Mouse (Mus musculus) lung, embryonic 16.5 days (tissue): ENCODE measurements around the gene Lgr4. TPM values are rescaled to one million over a fixed set of nuclear protein-coding genes. Genes with fewer than 3 reads are reported as not detected.

Experiments
- ATAC-seq: fragments of 200-750 bp; cut with Nextera tagmentation; 2 replicates; pipeline ENCODE4 v1.8.0; 2017; ENCODE audit warnings: low read depth, mild to moderate bottlenecking, moderate library complexity
- H3K27ac ChIP-seq: fragments of 300-500 bp; sonication (generic); 2 replicates; pipeline ENCODE4 v1.5.1; 2014; ENCODE audit warnings: mild to moderate bottlenecking, control low read depth, low read length
- H3K27me3 ChIP-seq: fragments of 300-500 bp; sonication (generic); 2 replicates; pipeline ENCODE4 v1.6.1; 2014; ENCODE audit warnings: low read depth, low read length, mixed read lengths; ENCODE audit not compliant: control insufficient read depth, insufficient read depth
- H3K36me3 ChIP-seq: fragments of 300-500 bp; sonication (generic); 2 replicates; pipeline ENCODE4 v1.6.1; 2014; ENCODE audit warnings: low read length; ENCODE audit not compliant: control insufficient read depth, insufficient read depth
- H3K4me1 ChIP-seq: fragments of 300-500 bp; sonication (generic); replicated peaks from 2 replicates; pipeline ENCODE4 v1.6.1; 2014; ENCODE audit warnings: low read length, mixed read lengths; ENCODE audit not compliant: control insufficient read depth, insufficient read depth
- H3K4me2 ChIP-seq: fragments of 300-500 bp; sonication (generic); 2 replicates; pipeline ENCODE4 v1.6.1; 2014; ENCODE audit warnings: low read depth, low read length, control low read depth
- H3K4me3 ChIP-seq: fragments of 300-500 bp; sonication (generic); 2 replicates; pipeline ENCODE4 v1.5.1; 2014; ENCODE audit warnings: mild to moderate bottlenecking, low read length, control low read depth
- H3K9ac ChIP-seq: fragments of 300-500 bp; sonication (generic); 2 replicates; pipeline ENCODE4 v1.6.1; 2014; ENCODE audit warnings: low read length, control low read depth
- H3K9me3 ChIP-seq: fragments of 300-500 bp; sonication (generic); 2 replicates; pipeline ENCODE4 v1.6.1; 2016; ENCODE audit warnings: low read length; ENCODE audit not compliant: control insufficient read depth
- WGBS: fragments of 180-500 bp; shearing (Covaris S2); extraction: QIAGEN DNeasy Blood & Tissue Kit; methylation state at CpG from one replicate; pipeline ENCODE4 v1.1.7; 2014; 5-methylcytosine and 5-hydroxymethylcytosine counted together
- polyA plus RNA-seq: library from polyadenylated mRNA; unstranded; fragments of >200 nt; fragmentation: Nextera tagmentation; extraction: Ambion mirVana; gene quantifications from 2 replicates; pipeline ENCODE4 v1.2.1, GENCODE M21; 2015

Gene Lgr4
- polyA plus RNA-seq, 1 experiment from 2014 or later, result 2.0 TPM

GRCm38 (mm10) chr2:109951050-109951449 lies 33.6 kb downstream of the Lgr4 start:
- ATAC-seq, result no peak
- H3K4me3 ChIP-seq, result no peak overlapping the region
- H3K4me1 ChIP-seq, result no peaks in the 10 kb centered on the region
- no peak overlapping the region for H3K4me2 ChIP-seq
- H3K9me3 ChIP-seq, result no peaks in the 10 kb centered on the region
- WGBS, result 58% methylated on average over 4 of the region's 4 CpGs
- H3K27ac ChIP-seq, result no peak overlapping the region
- H3K36me3 ChIP-seq, result no peaks in the 10 kb centered on the region
- H3K9ac ChIP-seq, result no peak overlapping the region
- H3K27me3 ChIP-seq, result no peaks in the 10 kb centered on the region

DNA sequence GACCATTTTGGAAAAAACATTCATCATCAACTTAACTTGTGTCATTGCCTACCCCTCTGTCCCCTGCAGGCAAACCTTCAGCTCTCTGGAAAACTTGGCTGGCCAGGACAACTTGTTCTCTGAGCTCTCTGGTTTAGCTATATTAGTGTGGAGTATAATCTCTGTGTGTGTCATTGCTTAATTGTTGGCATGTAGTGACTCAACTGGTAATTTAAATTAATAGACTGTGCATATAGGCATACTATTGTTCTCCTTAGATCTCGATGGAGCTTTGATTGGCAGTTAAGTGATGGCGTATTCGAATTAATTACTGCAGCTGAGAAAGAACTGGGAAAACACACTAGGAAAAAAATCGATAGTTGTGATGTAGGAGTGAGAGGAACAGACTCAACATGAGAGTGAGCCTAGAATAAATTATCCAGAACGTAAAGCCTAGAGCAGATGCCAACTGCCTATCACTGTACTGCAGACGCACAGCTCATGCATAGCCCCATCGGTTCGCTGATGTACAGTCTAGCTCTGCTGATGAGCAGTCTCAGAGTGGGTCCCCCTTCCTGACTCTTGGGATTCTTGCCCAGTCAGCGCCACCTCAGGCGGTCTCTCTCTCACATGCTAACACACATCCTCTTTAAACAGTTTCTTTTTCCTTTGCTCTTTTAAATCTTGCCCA lies 35.7 kb downstream of the Lgr4 start:
- Histone ChIP-seq H3K36me3 (no peaks in the 10 kb centered on the region), H3K4me1 (no peaks in the 10 kb centered on the region), H3K4me2 (no peak overlapping the region), H3K27me3 (no peaks in the 10 kb centered on the region), H3K9ac (no peak overlapping the region), H3K4me3 (no peak overlapping the region), H3K27ac (no peak overlapping the region), H3K9me3 (no peaks in the 10 kb centered on the region)
- WGBS, result 78% methylated on average over 10 of the region's 10 CpGs
- ATAC-seq, result no peak

- H3K4me1 ChIP-seq, result no peaks in the 10 kb centered on the region
These were observed 36.4 kb downstream of the Lgr4 start for GRCm38 (mm10) chr2:109953893-109954292.

DNA sequence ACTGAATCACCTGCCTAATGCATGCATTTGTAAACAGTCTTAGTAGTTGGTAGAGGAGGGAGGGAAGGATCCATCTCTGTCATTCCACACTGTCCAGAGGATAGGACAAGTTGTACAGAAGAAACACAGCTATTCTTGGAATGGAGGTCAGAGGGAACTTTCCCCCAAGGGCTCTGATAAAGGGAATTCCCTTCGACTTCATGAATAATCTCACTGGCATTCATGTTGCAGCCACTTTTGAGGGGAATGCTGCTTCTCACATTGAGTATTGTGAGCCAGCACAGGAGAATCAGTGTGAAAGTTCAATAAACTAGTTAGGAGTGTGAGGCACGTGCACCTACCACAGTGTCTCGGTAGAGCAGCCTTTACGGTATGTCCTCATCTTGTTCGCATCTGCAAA lies 37.6 kb downstream of the Lgr4 start:
- no peak overlapping the region for H3K4me3 ChIP-seq
- no peak overlapping the region for H3K4me2 ChIP-seq
- WGBS, result 68% methylated on average over 5 of the region's 5 CpGs
- H3K9ac ChIP-seq, result no peak overlapping the region
- no peak overlapping the region for H3K27ac ChIP-seq
- H3K36me3 ChIP-seq, result no peaks in the 10 kb centered on the region
- no peaks in the 10 kb centered on the region for H3K9me3 ChIP-seq
- no peaks in the 10 kb centered on the region for H3K27me3 ChIP-seq
- ATAC-seq, result no peak
- no peaks in the 10 kb centered on the region for H3K4me1 ChIP-seq

More at GRCm38 (mm10) chr2:109953893-109954292, 36.4 kb downstream of the Lgr4 start:
- ATAC-seq, result no peak
- Histone ChIP-seq H3K9ac (no peak overlapping the region), H3K36me3 (no peaks in the 10 kb centered on the region), H3K9me3 (no peaks in the 10 kb centered on the region), H3K27ac (no peak overlapping the region), H3K27me3 (no peaks in the 10 kb centered on the region), H3K4me3 (no peak overlapping the region), H3K4me2 (no peak overlapping the region)
- 55% methylated on average over 4 of the region's 4 CpGs for WGBS

GRCm38 (mm10) chr2:109955910-109956309 lies 38.5 kb downstream of the Lgr4 start:
- H3K27ac ChIP-seq, result no peak overlapping the region
- H3K27me3 ChIP-seq, result no peaks in the 10 kb centered on the region
- no peak overlapping the region for H3K9ac ChIP-seq
- H3K9me3 ChIP-seq, result no peaks in the 10 kb centered on the region
- no peak overlapping the region for H3K4me3 ChIP-seq
- no peaks in the 10 kb centered on the region for H3K4me1 ChIP-seq
- H3K4me2 ChIP-seq, result no peak overlapping the region
- ATAC-seq, result no peak
- H3K36me3 ChIP-seq, result no peaks in the 10 kb centered on the region
- 83% methylated on average over 5 of the region's 5 CpGs for WGBS

DNA sequence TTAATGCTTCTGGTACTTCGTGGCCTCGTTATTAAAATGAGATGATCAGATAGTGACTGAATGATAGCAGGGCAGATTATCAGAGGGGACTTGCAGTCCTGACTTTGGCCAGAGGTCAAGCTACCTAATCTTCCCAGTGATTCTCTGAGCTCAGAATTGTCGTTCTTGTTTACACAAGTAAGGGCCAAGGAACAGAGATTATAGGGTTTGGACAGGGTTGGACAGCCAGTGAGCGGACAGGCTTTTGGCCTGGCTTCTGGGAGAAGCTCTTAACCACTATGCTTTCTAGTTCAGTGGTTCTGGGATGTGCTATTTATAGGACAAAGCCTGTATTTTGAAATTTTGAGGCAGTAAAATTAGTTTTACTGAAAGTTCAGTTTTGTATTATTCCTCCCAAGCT lies 39.3 kb downstream of the Lgr4 start:
- Histone ChIP-seq H3K4me1 (no peaks in the 10 kb centered on the region), H3K27me3 (no peaks in the 10 kb centered on the region), H3K4me2 (no peak overlapping the region), H3K36me3 (no peaks in the 10 kb centered on the region), H3K9me3 (no peaks in the 10 kb centered on the region), H3K9ac (no peak overlapping the region), H3K27ac (no peak overlapping the region), H3K4me3 (no peak overlapping the region)
- no peak for ATAC-seq
- 51% methylated on average over 4 of the region's 4 CpGs for WGBS

- no peak for ATAC-seq
- Histone ChIP-seq H3K27me3 (no peaks in the 10 kb centered on the region), H3K4me2 (no peak overlapping the region), H3K36me3 (no peaks in the 10 kb centered on the region), H3K27ac (no peak overlapping the region), H3K4me3 (no peak overlapping the region), H3K9me3 (no peaks in the 10 kb centered on the region), H3K4me1 (no peaks in the 10 kb centered on the region), H3K9ac (no peak overlapping the region)
- 70% methylated on average over 4 of the region's 4 CpGs for WGBS
These were observed 41.4 kb downstream of the Lgr4 start for GRCm38 (mm10) chr2:109958692-109959406.

GRCm38 (mm10) chr2:109959407-109960075 lies 42.1 kb downstream of the Lgr4 start:
- Histone ChIP-seq H3K27me3 (no peaks in the 10 kb centered on the region), H3K36me3 (no peaks in the 10 kb centered on the region), H3K4me1 (no peaks in the 10 kb centered on the region), H3K9ac (no peak overlapping the region), H3K9me3 (no peaks in the 10 kb centered on the region), H3K4me3 (no peak overlapping the region), H3K27ac (no peak overlapping the region), H3K4me2 (no peak overlapping the region)
- ATAC-seq, result no peak
- WGBS, result 74% methylated on average over 11 of the region's 11 CpGs

DNA sequence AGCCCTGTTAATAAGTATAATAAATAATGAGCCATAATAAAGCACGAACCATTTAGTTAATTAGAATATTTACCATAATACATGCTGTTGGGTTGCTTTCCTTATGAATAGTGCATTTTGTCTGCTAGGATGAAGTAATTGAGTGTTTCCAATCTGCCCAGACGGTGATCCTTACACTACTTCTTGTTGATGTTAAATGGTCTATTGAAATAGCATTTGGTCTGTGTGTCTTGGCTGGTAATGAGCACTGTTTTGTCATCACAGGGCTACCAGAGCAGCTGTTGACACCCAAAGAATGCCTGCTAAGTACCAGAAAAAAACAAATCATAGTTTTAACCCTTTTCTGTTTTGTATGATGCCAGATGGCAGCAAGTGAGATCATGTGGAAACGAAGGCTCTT lies 42.8 kb downstream of the Lgr4 start:
- Histone ChIP-seq H3K4me2 (no peak overlapping the region), H3K27ac (no peak overlapping the region), H3K9ac (no peak overlapping the region), H3K27me3 (no peaks in the 10 kb centered on the region), H3K4me1 (no peaks in the 10 kb centered on the region), H3K4me3 (no peak overlapping the region), H3K36me3 (no peaks in the 10 kb centered on the region), H3K9me3 (no peaks in the 10 kb centered on the region)
- ATAC-seq, result no peak
- 69% methylated on average over 3 of the region's 3 CpGs for WGBS
